Mouse (Mus musculus): ENCODE data around the gene Slc25a43. TPM values are rescaled to one million over a fixed set of nuclear protein-coding genes. Genes with fewer than 3 reads are reported as not detected.

The Slc25a43 gene
- 1 to 10 TPM; 1.9 to 2.2 TPM for total RNA-seq (2023)

DNA sequence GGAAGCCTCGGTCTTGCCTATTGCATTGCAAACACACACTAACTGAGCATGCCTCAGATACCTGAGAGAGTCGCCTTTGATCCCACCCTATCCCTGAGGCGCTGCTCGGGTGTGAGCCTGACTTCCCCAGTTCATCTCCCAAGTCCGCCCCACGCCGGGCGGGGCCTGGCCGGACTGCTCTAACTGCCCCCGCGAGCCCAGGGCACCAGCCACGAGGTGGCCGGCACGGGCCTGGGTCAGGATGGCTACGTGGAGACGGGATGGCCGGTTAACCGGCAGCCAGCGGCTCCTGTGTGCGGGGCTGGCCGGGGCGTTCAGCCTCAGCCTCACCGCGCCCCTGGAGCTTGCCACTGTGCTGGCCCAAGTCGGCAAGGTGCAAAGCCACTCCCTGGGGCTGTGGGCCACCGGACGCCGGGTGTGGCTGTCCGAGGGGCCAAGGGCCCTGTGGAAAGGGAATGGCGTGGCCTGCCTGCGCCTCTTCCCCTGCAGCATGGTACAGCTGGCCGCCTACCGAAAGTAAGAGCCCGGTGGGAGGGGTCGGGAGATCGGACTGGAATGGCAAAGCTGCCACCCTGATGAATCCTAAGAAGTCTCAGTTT, at the start of gene Slc25a43:
Gene Slc25a43, plus strand, starts transcription at position 157 of the 599 bp plus-strand sequence.

DNA sequence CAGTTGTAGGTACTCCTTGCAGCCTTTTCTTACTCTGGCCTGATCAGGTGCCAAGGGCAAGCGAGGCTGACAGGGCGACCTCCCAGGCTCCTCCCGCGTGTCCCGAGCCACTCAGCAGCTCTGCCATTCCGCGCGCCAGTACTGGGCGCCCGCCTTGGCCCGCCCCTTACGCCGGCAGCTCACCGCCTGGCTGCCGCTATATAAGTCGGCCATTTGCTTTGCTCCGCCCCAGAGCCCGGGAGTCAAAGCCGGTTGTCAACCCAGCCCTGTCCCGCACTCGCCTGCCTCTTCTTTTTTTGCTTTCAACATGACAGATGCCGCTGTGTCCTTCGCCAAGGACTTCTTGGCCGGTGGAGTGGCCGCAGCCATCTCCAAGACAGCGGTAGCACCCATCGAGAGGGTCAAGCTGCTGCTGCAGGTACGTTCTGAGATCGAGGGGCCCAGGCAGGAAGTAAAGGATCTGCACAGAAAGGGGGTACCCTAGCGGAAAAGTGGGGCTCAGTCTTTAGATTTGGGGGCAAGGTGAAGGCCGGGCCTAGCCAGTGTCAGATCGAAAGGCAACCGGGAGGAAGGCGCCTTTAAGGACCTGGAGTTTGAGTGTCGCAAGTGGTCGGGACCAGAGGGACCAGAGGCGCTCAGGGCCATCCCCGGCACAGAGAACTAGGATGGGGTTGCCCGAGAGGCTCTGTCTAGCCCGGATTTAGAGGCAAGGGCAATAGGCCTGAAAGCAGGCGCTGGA, 52.1 kb downstream of the Slc25a43 start, which contains the start of gene Slc25a5:
Gene Slc25a5, plus strand, starts transcription at position 228 of the 739 bp plus-strand sequence.

Other genes with a start within 250 kb of the Slc25a43 start
- gene Pgrmc1, start 145.5 kb upstream of the Slc25a43 start, total RNA-seq (2023): 10 to 100 TPM; 16.3 to 16.7 TPM
- gene Akap17b, start 98.3 kb upstream of the Slc25a43 start, total RNA-seq (2023): under 1 TPM; 0.53 to 0.75 TPM
- gene Slc25a5, start 52.0 kb downstream of the Slc25a43 start, total RNA-seq (2023): 100 to 1,000 TPM; 287 to 314 TPM
- 10 to 100 TPM; 59.3 to 71.7 TPM for gene Ube2a, start 130.2 kb downstream of the Slc25a43 start, total RNA-seq (2023)
- gene C330007P06Rik, start 130.5 kb downstream of the Slc25a43 start, total RNA-seq (2023): 10 to 100 TPM; 24.7 to 27.5 TPM
- 1 to 10 TPM; 2.8 to 2.9 TPM for gene Nkrf, start 159.2 kb downstream of the Slc25a43 start, total RNA-seq (2023)
- 10 to 100 TPM; 22.5 to 27.0 TPM for gene Sept6, start 248.1 kb downstream of the Slc25a43 start, total RNA-seq (2023)

Measured in neutrophil, adult 59 days (primary cell).